Mouse (Mus musculus) skeletal muscle tissue, postnatal 0 days (tissue): ENCODE measurements around the gene 1700012B09Rik. TPM values are rescaled to one million over a fixed set of nuclear protein-coding genes. Genes with fewer than 3 reads are reported as not detected.

Experiments
- polyA plus RNA-seq: library from polyadenylated mRNA; unstranded; fragments of >200 nt; fragmentation: Nextera tagmentation; extraction: Ambion mirVana; gene quantifications from 2 replicates; pipeline ENCODE4 v1.2.1, GENCODE M21; 2015

The 1700012B09Rik gene
- polyA plus RNA-seq = not detected in 2 replicates

GRCm38 (mm10) chr9:14770803-14771471 lies at the start of gene 1700012B09Rik:
Gene 1700012B09Rik, minus strand, starts transcription at chr9:14771030.

GRCm38 (mm10) chr9:14784039-14785002 lies 13.5 kb upstream of the 1700012B09Rik start, which contains the start of the genes Mre11a and Ankrd49:
Gene Mre11a, plus strand, starts transcription at chr9:14784654.
Gene Ankrd49, minus strand, starts transcription at chr9:14784856.

DNA sequence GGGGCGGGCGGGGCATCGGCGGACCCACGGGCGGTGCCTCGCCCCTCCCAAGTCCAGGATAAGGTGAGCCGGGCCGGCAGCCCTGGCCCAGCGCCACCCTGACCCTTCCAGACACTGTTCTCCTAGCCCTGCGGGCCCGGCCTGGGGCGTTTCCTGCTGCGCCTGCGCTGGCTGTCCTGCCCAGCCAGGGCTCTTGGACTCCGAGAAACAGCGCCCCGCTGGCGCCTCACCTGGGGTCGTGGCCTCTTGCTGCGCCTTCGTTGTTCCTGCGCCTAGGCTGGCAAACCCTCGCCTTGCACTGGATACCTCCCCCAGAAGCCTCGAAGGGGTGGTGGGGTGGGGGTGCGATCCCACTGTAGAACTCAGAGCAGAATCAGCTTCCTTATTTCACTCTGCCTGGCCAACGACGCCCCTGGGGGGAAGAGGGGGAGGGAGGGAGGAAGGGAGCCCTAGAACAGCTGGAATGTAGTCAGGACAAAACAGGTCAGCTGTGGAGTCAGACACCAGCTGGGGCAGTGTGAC lies 18.8 kb downstream of the 1700012B09Rik start, which contains the start of gene Fut4:
TSS of gene Fut4 (minus strand) at position 393 of the 522 bp plus-strand sequence.

GRCm38 (mm10) chr9:14740151-14740924 lies 30.5 kb downstream of the 1700012B09Rik start, which contains the start of gene Piwil4:
Gene Piwil4, minus strand, starts transcription at chr9:14740733.

Other genes starting within 250 kb of the 1700012B09Rik start
- gene Amotl1, start 126.0 kb downstream of the 1700012B09Rik start, polyA plus RNA-seq = 42.0 and 54.9 TPM in 2 replicates
- gene Piwil4, start 30.3 kb downstream of the 1700012B09Rik start, polyA plus RNA-seq = 0.24 and 0.39 TPM in 2 replicates
- 0.77 and 0.95 TPM in 2 replicates for gene Fut4, start 18.6 kb downstream of the 1700012B09Rik start, polyA plus RNA-seq
- 7.4 and 8.2 TPM in 2 replicates for gene Mre11a, start 13.6 kb upstream of the 1700012B09Rik start, polyA plus RNA-seq
- gene Ankrd49, start 13.8 kb upstream of the 1700012B09Rik start, polyA plus RNA-seq = 18.2 and 18.5 TPM in 2 replicates
- gene Gpr83, start 89.2 kb upstream of the 1700012B09Rik start, polyA plus RNA-seq = 0.64 and 0.72 TPM in 2 replicates
- 0.17 and 0.23 TPM in 2 replicates for gene Izumo1r, start 132.9 kb upstream of the 1700012B09Rik start, polyA plus RNA-seq